Mouse (Mus musculus): ENCODE measurements around the gene Plcb1. TPM values are rescaled to one million over a fixed set of nuclear protein-coding genes. Genes with fewer than 3 reads are reported as not detected.

Plcb1 gene
- total RNA-seq, 2 experiments from 2014 or later: 0.96 to 9.5 TPM

- ATAC-seq (replicated peaks; ENCODE audit: low FRiP score, poor library complexity, severe bottlenecking): no peak
These were observed 46.0 kb downstream of the Plcb1 start for GRCm38 (mm10) chr2:134831861-134832260.

GRCm38 (mm10) chr2:134836097-134836496, 50.2 kb downstream of the Plcb1 start:
- ATAC-seq (replicated peaks; ENCODE audit: low FRiP score, poor library complexity, severe bottlenecking): no peak

GRCm38 (mm10) chr2:134838185-134838584, 52.3 kb downstream of the Plcb1 start:
- 0 out of 2 replicates have a peak, but pooled peaks have one; percentile 25 for ATAC-seq (replicated peaks; ENCODE audit: low FRiP score, poor library complexity, severe bottlenecking)

- no peak for ATAC-seq (replicated peaks; ENCODE audit: low FRiP score, poor library complexity, severe bottlenecking)
These were observed 53.0 kb downstream of the Plcb1 start for GRCm38 (mm10) chr2:134838888-134839287.

GRCm38 (mm10) chr2:134842883-134843282, 57.0 kb downstream of the Plcb1 start:
- ATAC-seq (replicated peaks; ENCODE audit: low FRiP score, poor library complexity, severe bottlenecking): no peak

- no peak for ATAC-seq (replicated peaks; ENCODE audit: low FRiP score, poor library complexity, severe bottlenecking)
These were observed 58.7 kb downstream of the Plcb1 start for GRCm38 (mm10) chr2:134844391-134845238.

- ATAC-seq (replicated peaks; ENCODE audit: low FRiP score, poor library complexity, severe bottlenecking): no peak
These were observed 59.4 kb downstream of the Plcb1 start for GRCm38 (mm10) chr2:134845239-134845738.

- ATAC-seq (replicated peaks; ENCODE audit: low FRiP score, poor library complexity, severe bottlenecking): no peak
These were observed 60.7 kb downstream of the Plcb1 start for GRCm38 (mm10) chr2:134846555-134846954.

GRCm38 (mm10) chr2:134851189-134852171, 65.6 kb downstream of the Plcb1 start:
- no peak for ATAC-seq (replicated peaks; ENCODE audit: low FRiP score, poor library complexity, severe bottlenecking)

- no peak for ATAC-seq (replicated peaks; ENCODE audit: low FRiP score, poor library complexity, severe bottlenecking)
These were observed 70.4 kb downstream of the Plcb1 start for GRCm38 (mm10) chr2:134856239-134856638.

GRCm38 (mm10) chr2:134856691-134857090, 70.8 kb downstream of the Plcb1 start:
- no peak for ATAC-seq (replicated peaks; ENCODE audit: low FRiP score, poor library complexity, severe bottlenecking)

- ATAC-seq (replicated peaks; ENCODE audit: low FRiP score, poor library complexity, severe bottlenecking): no peak
These were observed 79.2 kb downstream of the Plcb1 start for GRCm38 (mm10) chr2:134864985-134865645.

- no peak for ATAC-seq (replicated peaks; ENCODE audit: low FRiP score, poor library complexity, severe bottlenecking)
These were observed 81.5 kb downstream of the Plcb1 start for GRCm38 (mm10) chr2:134867381-134867780.

GRCm38 (mm10) chr2:134871692-134872489, 86.0 kb downstream of the Plcb1 start:
- no peak for ATAC-seq (replicated peaks; ENCODE audit: low FRiP score, poor library complexity, severe bottlenecking)

GRCm38 (mm10) chr2:134872490-134872781, 86.6 kb downstream of the Plcb1 start:
- no peak for ATAC-seq (replicated peaks; ENCODE audit: low FRiP score, poor library complexity, severe bottlenecking)

GRCm38 (mm10) chr2:134877148-134877547, 91.3 kb downstream of the Plcb1 start:
- no peak for ATAC-seq (replicated peaks; ENCODE audit: low FRiP score, poor library complexity, severe bottlenecking)

GRCm38 (mm10) chr2:134891207-134891606, 105.3 kb downstream of the Plcb1 start:
- ATAC-seq (replicated peaks; ENCODE audit: low FRiP score, poor library complexity, severe bottlenecking): no peak

- ATAC-seq (replicated peaks; ENCODE audit: low FRiP score, poor library complexity, severe bottlenecking): no peak
These were observed 108.9 kb downstream of the Plcb1 start for GRCm38 (mm10) chr2:134894776-134895175.

GRCm38 (mm10) chr2:134896196-134896595, 110.3 kb downstream of the Plcb1 start:
- ATAC-seq (replicated peaks; ENCODE audit: low FRiP score, poor library complexity, severe bottlenecking): no peak

Data from erythroblast, adult 5-6 weeks (primary cell).